Mouse (Mus musculus) left cerebral cortex, postnatal 25 days (tissue): Measurements from ENCODE around the gene Drosha. TPM values are rescaled to one million over a fixed set of nuclear protein-coding genes. Genes with fewer than 3 reads are reported as not detected.

Experiments
- microRNA-seq, 2 experiments: library from miRNA; unstranded; fragments of <30 nt; microRNA quantifications; one replicate each; pipeline ENCODE4 v1.2.0; 2022
- total RNA-seq, 2 experiments: library from RNA; stranded (reverse); gene quantifications; 2 replicates each; pipeline ENCODE4 v1.2.3; 2021

Gene Drosha
- total RNA-seq, 2 experiments from 2014 or later: 86.4 to 87.3 TPM

Small RNAs within 50 kb of the gene (microRNA-seq; reads per million reads assigned to microRNA genes)
- 0 reads per million in 2 experiments for gene Gm47288

Other genes starting within 250 kb of the Drosha start
- 10 to 100 TPM; 79.8 to 89.9 TPM for gene Pdzd2, start 84.9 kb upstream of the Drosha start, total RNA-seq
- gene 6030458C11Rik, start 166 bp upstream of the Drosha start, total RNA-seq: 10 to 100 TPM; 28.7 to 29.0 TPM